Comparison of ENCODE assay signal across 29 mouse cellular contexts in genomic region chr11:67083239-67083638, GRCm38 (mm10). TPM values are rescaled to one million over a fixed set of nuclear protein-coding genes. Genes with fewer than 3 reads are reported as not detected.
"Had no signal": no experiment of that assay in that cellular context is flagged by ENCODE, and none has a peak within 500 bp of the region (broad histone marks: within the 10 kb centered on the region; RNA-seq: fewer than 3 reads in every experiment).

No protein-coding gene starts in this region.

- H3K4me1 ChIP-seq: embryonic facial prominence, embryonic 15.5 days; forebrain, embryonic 15.5 days had no signal

- DNase-seq: cerebellum, adult 9-10 months; cerebellum, adult 9-11 months; cerebellum, postnatal 10 days; cerebellum, postnatal 14 days; cerebellum, postnatal 25 days; cerebellum, postnatal 36 days; embryo, embryonic 11 days; forebrain, postnatal 0 days; gastrocnemius, adult 2 months; gastrocnemius, postnatal 10 days; gastrocnemius, postnatal 14 days; gastrocnemius, postnatal 25 days; gastrocnemius, postnatal 36 days; heart, adult 11 months; heart, adult 18-20 months; heart, adult 2 months had no signal

- H3K9me3 ChIP-seq: embryonic facial prominence, embryonic 10.5 days; embryonic facial prominence, embryonic 12.5 days; embryonic facial prominence, embryonic 13.5 days; embryonic facial prominence, embryonic 15.5 days; forebrain, embryonic 12.5 days; forebrain, embryonic 13.5 days; forebrain, embryonic 15.5 days; heart, embryonic 10.5 days had no signal

- H3K4me3 ChIP-seq: embryonic facial prominence, embryonic 10.5 days; embryonic facial prominence, embryonic 12.5 days; embryonic facial prominence, embryonic 13.5 days; embryonic facial prominence, embryonic 15.5 days; erythroblast, embryonic 14.5 days; forebrain, embryonic 10.5 days; forebrain, embryonic 12.5 days; forebrain, embryonic 13.5 days; forebrain, embryonic 15.5 days; gastrocnemius, adult 2 months; heart, adult 2 months; heart, embryonic 10.5 days had no signal

- H3K36me3 ChIP-seq: embryonic facial prominence, embryonic 10.5 days; embryonic facial prominence, embryonic 12.5 days; embryonic facial prominence, embryonic 13.5 days; embryonic facial prominence, embryonic 15.5 days; forebrain, embryonic 10.5 days; forebrain, embryonic 12.5 days; forebrain, embryonic 15.5 days; heart, embryonic 10.5 days had no signal

- H3K4me2 ChIP-seq: embryonic facial prominence, embryonic 12.5 days; embryonic facial prominence, embryonic 13.5 days; embryonic facial prominence, embryonic 15.5 days; forebrain, embryonic 12.5 days; forebrain, embryonic 13.5 days; forebrain, embryonic 15.5 days had no signal

- H3K27ac ChIP-seq: embryonic facial prominence, embryonic 10.5 days; embryonic facial prominence, embryonic 12.5 days; embryonic facial prominence, embryonic 13.5 days; embryonic facial prominence, embryonic 15.5 days; forebrain, embryonic 10.5 days; forebrain, embryonic 12.5 days; forebrain, embryonic 13.5 days; forebrain, embryonic 15.5 days; gastrocnemius, adult 2 months; heart, adult 2 months; heart, embryonic 10.5 days had no signal

- H3K9ac ChIP-seq: embryonic facial prominence, embryonic 12.5 days; embryonic facial prominence, embryonic 13.5 days; embryonic facial prominence, embryonic 15.5 days; forebrain, embryonic 12.5 days; forebrain, embryonic 13.5 days; forebrain, embryonic 15.5 days; forebrain, postnatal 0 days had no signal

RNA-seq across cellular contexts. Expression of gene Myh3, which starts 5.1 kb away (rescaled TPM):
- total RNA-seq: common myeloid progenitor, adult 5-6 weeks; granulocyte monocyte progenitor cell, adult 5-6 weeks; heart, adult 2 months had no signal
- polyA plus RNA-seq: erythroblast, embryonic 14.5 days; gonadal fat pad, adult 2 months; heart, adult 2 months had no signal

RNA-seq across cellular contexts. Expression of gene Tmem220, which starts 58.3 kb away (rescaled TPM):
- total RNA-seq: forebrain, postnatal 0 days had no signal
- polyA plus RNA-seq: erythroblast, embryonic 14.5 days had no signal
